Mouse (Mus musculus): ENCODE measurements around the gene Calb2. TPM values are rescaled to one million over a fixed set of nuclear protein-coding genes. Genes with fewer than 3 reads are reported as not detected.

Calb2 gene
- not detected for total RNA-seq (2023)

GRCm38 (mm10) chr8:110168046-110168445, at the start of gene Calb2:
Calb2 (minus strand) TSS chr8:110168210.

GRCm38 (mm10) chr8:110215365-110215764, 47.4 kb upstream of the Calb2 start, which contains the start of gene Cmtr2:
Cmtr2 (plus strand) TSS chr8:110215665.

GRCm38 (mm10) chr8:110102653-110103052, 65.4 kb downstream of the Calb2 start, which contains the start of gene Gm17720:
Gm17720 (minus strand) TSS chr8:110102753.

GRCm38 (mm10) chr8:110100907-110101306, 67.1 kb downstream of the Calb2 start, which contains the start of gene Gm21964:
Gm21964 (plus strand) TSS chr8:110101207.

Other genes with a start within 250 kb of the Calb2 start
- gene Marveld3, start 206.0 kb downstream of the Calb2 start, total RNA-seq (2023), result not detected
- not detected for gene Tat, start 177.8 kb downstream of the Calb2 start, total RNA-seq (2023)
- not detected for gene Chst4, start 128.5 kb downstream of the Calb2 start, total RNA-seq (2023)
- gene Zfp612, start 88.5 kb downstream of the Calb2 start, total RNA-seq (2023), result 1 to 10 TPM; 2.8 to 4.6 TPM
- gene Gm21964, start 67.0 kb downstream of the Calb2 start, total RNA-seq (2023), result not detected
- gene Gm17720, start 65.5 kb downstream of the Calb2 start, total RNA-seq (2023), result not detected
- gene Cmtr2, start 47.5 kb upstream of the Calb2 start, total RNA-seq (2023), result 1 to 10 TPM; 6.3 to 8.2 TPM
- gene Hydin, start 98.8 kb upstream of the Calb2 start, total RNA-seq (2023), result not detected